Mouse (Mus musculus) cerebellum, postnatal 25 days (tissue): Measurements from ENCODE around the gene Ube2h.
"Not testable (repeated sequence)": the region's sequence is repeated elsewhere in the genome, so short reads cannot be mapped to it uniquely, and the experiment has no call there.

ENCODE experiments used
- DNase-seq, 2 experiments: peaks; one replicate each; pipeline ENCODE4 v3.0.0; 2021; ENCODE audit warnings: mixed read lengths in 2 of 2

Ube2h gene

DNA sequence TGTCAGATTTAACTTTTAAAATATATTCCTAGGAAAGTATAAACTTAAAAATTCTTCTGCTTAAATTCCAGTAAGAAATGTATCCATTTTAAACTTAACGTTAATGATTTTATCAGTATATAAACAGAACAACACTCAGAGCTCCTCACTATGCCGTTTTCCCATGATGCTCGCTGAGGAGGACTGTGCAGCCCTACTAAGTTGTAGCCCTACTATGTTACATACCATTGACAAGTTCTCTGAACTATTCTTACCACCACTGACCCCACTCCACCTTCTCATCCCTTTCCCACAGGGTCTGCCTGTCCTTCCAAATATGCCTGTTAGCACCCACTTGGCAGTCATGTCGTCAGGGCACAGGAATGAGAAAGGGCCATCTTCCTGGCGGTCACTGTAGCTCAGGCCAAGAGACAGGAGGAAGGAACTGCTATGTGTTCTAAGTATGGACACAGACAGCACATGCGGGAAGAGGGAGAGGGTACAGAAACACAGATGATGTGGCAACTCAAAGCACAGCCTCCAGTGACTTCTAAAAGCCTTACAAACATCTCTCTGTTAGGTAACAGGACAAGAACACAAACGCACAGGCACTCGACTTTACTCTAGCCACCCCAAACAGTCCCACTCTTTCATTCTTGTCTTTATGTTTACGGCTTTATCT, 60.9 kb downstream of the Ube2h start:
- no peak for DNase-seq

DNA sequence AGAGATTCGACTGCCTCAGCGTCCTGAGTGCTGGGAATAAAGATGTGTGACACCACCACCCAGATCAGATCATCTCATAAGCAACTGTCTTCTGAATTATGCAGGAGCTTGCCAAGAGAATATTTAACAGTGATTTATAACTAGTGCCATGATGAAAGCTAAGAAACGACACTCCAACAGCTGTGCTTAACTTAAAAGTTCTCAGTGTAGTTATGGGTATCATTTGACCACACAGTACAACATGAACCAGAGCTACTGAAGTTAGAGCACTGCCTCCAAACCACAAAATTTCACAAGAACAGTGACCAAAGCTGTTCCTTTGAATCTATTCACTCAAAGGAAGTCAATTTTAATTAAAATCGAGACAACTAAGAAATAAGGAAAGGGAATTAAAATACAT, 61.4 kb downstream of the Ube2h start:
- no peak for DNase-seq

DNA sequence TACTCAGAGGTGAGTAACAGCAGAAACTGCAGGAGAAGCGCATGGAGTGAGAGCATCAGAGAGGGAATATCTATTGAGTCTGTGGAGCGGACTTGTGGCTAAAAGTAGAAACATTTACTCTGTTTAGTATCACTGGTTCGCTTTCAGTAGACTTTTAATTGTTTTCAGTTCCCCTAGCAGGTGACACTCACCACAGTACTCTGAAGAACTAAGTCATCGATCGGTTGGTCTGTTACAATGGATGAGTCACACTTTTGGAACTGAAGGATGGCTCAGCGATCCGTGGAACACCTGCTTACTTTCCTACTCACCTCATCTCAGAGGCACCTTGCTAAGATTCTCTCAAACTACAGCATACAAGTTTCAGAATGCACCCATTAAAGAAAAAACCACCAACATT, 64.2 kb downstream of the Ube2h start:
- no peak for DNase-seq

DNA sequence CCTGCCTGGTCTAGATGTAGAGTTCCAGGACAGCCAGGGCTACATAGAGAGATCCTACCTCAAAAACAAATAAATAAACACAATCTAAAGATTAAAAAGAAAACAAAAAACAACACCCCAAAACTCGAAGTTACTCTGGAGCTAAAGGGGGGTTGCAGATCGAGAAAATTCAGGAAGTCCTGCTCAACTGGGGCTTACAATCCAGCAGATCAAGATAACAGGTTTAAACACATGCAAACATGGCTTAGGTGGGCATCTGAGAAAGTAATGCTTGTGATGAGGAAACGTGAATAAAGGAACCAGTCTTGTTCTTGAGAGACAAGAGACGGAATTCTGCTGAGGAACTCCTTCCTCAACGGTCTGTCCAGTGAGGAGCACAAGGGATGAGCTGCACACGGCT, 65.1 kb downstream of the Ube2h start:
- DNase-seq, result no peak

DNA sequence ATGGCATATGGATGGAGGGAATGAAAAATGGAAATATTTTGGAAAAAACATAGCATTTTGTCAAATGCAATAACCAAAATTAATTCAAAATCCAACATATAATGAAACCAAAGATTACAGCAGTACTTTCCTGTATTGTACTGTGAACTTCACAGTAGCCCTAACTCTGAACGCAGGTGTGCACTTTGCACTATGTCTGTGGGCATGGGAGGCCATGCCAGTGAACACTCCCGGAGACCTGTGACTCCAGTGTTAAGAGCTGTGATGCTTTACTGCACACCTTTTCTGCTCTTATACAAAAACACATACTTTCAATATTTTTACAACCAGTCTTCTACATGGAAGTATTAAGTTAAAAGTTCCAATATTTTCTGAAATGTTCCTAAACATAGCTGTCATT, 66.3 kb downstream of the Ube2h start:
- DNase-seq, result no peak

DNA sequence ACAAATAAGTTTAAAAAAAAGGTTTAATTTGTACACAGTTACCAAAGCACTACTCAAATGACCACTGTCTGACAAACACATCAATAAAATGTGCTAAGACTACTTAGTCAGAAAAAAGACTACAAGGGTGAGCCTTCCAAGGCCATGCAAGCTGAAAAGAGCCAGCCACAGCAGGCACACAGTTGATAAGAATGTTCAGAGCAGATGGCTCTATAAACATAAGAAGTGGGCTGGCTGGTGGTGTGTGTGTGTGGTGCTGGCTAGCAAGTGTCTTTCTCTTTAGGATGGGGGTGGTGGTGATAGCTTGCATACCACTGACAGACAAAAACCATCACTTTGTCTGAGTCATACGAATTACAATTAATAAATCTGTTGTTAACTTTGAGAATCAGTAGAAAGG, 67.8 kb downstream of the Ube2h start:
- no peak for DNase-seq

DNA sequence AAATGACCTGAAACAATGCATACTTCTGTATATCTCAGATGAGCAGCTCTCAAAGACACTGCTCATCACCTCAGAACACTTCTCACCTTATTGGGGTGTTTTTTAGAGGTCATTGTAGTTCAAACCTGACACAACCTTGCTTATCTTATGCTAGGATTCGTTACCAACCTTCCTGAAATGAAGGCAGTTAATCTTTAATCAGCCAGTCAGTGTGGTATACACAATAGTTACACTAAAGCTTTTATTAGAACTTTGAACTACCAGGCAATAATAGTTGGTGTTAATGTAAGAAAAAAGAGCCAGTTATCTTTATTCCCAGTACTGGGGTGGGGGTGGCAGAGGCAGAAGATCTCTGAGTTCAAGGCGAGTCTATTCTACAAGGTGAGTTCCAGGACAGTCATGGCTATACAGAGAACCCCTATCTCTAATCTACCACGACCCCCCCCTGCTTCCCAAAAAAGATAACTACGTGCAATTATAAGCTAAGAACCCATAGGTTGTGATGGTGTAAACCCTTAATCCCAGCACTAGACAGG, 72.5 kb downstream of the Ube2h start:
- DNase-seq, result no peak

DNA sequence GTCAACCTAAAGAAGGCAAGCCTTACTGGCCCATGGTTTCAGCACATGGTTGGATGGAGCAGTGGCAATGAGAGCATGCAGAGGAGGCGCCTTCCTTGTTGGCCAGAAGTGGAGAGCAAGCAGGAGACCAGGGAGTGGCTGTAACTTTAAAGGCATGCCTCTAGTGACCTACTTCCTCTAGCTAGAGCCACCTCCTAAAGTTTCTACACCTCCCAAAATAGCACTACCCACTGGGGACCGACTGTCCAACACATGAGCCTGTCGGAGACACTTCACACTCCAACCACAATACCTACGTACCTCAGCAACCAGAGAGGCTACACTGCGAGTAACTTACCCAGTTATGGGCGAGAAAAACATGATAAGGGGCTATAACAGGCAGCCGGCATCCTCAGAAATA, 74.1 kb downstream of the Ube2h start:
- DNase-seq, result no peak

DNA sequence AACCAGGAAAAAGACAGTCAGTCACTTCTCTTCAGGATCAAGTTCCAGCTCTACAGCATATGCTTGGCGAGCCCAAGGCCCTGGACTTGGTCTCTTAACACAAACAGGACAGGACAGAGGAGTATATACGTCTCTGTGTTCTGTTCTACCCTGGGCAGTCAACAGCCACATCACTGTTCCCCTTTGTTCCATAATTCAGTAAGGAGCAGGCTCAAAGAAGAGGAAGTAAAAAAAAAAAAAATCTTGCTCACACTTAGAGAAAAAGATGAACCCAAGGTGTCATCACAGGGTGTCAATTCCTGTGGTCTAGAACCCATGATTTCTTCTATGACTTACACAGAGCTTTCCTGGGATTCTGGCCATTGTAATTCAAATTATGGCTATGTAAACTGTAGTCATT, 75.4 kb downstream of the Ube2h start:
- DNase-seq, result no peak

DNA sequence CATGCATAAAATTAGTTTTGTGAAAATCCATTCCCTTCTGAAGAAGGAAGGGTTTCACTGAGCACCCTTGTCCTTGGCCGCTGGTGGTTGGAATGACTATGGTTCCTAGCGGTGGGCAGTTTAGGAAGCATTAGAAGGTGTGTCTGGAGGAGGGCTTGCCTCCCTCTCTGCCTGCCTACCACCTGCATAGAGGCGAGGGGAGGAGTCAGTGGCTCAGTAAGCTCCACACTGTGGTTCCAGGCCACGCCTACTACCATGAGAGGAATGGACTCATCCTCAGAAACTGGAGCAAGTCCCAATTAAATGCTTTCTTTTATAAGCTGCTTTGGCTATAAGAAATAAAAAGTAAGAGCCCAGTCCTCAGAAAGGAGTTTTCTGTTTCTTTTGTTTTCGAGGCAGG, 76.0 kb downstream of the Ube2h start:
- DNase-seq, result no peak

DNA sequence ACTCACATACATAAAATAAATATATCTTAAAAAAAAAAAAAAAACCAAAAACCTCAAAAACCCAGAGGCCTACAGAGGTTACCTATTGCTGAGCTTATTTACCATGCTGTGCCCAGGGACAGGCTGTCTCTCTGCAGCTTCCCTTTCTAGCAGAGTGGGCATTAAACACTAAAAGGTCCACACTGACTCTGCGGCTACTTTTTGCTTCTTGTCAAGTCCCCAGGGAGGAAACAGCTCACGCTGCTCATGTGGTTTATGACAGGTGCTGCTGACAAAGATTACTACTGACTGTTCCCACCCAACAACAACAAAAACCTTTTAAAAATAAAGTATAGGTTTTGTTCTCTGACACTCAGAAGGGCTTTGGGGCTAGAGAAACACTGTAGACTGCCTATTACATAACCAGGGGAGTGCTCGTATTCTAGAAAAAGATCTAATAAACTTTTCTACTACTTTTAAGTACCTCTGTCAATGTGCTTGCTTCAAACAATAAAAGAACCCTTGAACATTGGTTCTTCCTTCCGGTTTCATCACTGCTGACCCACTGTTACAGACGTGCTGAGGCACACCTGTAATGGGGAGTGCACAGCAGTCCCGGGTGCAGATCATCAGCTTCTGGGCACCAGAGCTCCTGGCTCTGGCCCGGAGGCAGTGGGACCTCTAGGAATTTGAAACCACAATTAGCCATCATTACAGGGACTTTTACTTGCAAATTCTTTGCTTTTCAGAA, 77.2 kb downstream of the Ube2h start:
- no peak for DNase-seq

DNA sequence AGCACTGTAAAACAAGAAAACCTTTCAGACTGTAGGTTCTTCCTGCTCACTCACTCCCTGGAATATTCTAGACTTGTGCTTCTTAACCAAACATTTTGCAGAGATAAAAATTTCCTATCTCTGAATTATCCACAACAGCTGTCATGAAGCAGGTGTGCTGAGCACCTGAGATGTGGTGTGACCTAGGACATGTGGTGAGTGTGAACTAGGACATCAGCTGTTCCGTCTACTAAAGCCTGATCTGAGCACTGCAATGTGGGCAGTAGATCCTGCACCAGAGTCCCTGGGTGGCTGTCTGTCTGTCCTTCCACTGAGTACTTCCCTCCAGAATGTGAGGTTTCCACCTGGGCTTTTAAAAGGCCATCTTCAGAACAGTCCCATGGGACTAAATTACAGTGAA, 79.6 kb downstream of the Ube2h start:
- no peak for DNase-seq

DNA sequence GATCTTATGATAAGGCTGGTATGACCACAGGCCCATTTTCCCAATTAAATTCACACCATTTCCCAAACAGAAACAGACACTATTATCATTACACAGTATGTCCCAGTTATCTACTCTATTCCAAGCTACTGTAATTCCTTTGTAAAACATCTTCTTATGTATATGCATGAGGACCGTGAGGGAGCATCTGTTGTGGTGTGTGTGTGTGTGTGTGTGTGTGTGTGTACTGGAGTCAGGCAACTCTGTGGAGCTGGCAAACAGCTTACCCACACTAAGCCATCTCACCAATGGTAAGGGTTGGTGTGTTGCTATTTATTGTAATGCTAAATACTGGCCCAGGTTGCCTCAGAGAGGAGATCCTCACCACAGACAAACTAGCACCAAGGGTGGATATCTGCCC, 82.0 kb downstream of the Ube2h start:
- no peak for DNase-seq

DNA sequence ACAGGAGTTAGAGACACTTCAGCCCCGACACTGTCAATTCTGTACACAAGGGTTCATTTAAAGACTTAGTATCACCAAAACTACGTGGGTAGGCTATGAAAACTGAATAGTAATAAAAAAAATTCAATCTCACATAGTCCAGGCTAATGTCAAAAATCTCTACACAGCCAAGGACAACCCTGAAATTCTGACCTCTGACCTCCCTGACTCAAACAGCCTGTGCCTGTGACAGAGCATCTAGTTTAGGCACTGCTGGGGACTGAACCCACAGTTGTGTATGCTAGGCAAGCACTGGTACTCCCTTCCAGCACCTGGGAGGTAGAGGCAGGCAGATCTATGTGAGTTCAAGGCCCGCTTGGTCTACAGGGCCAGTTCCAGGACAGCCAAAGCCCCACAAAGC, 86.8 kb downstream of the Ube2h start:
- DNase-seq, result no peak

DNA sequence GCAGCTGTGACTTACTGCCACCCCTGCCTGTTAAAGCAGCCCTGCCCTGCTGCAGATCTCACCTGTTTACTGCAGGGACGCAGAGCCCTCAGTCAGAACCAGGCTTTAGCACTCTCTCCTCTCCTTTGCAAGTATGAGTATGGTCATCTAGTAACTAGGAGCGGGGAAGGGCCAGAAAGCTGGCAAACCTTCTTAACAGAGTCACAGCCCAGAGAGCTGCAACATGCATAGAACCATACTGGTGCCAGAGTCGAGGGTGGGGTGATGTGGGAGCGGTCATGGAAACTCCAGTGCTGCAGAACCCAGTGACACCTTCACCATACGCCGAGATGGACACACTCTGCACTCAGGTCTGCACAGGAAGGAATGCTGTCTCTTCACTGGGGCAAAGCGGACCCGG, 91.9 kb downstream of the Ube2h start:
- DNase-seq, result no peak

DNA sequence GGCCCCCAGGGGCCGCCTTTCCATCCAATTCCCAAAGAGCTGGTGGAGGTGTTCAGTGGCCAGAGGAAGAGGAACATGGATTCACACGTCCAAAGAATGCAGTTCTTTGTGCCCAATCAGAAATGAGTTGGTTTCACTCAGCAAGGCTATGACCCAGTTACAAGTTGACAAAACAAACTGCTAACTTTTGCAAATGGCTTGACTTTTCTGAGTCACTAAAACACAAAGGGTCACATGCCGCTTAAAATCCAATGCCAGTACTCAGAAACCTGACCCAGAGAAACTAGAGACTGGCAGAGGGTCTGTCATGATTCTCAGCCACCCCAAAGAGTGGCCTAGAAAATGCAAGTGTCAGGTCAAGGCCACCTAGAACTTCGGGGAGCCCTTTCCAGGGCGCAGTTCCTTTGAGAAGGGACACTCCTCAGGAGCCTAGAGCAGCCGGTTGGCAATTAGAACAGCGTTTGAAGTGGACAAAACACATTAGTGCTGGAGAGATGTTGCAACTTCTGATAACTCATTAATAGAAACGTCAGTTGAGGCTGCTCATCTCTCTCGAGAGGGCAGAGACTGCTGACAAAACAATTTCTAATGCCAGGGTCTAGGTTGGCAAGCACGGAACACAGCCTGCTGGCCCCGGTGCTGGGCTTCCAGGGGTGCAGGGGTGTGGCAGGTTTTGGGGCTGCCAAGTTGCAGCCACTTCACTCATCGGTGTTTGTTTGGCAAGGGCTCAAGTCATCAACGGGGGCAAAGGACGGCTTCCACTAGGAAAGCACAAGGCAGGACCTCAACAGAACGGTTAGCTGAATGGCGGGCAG, 92.5 kb downstream of the Ube2h start:
- no peak for DNase-seq

DNA sequence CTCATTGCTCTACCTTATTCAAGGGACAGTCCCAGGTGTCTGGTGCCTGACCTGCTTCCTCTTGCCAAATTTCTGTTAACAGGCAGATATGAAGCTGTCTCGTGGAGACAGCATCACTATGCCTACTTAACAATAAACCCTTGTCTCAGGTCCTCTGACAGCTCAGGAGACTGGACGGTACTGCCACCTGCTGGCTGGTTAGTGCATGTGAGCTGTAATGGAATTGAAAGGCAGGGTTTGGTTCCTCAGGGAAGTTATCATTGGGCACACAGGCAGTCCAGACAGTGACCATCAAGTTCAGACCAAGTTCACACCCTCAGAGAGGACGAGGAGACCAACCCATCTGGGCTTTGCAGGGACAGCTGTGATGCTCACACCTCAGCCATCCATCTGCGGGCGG, 93.6 kb downstream of the Ube2h start:
- peak; percentile 74 to 85 for DNase-seq

DNA sequence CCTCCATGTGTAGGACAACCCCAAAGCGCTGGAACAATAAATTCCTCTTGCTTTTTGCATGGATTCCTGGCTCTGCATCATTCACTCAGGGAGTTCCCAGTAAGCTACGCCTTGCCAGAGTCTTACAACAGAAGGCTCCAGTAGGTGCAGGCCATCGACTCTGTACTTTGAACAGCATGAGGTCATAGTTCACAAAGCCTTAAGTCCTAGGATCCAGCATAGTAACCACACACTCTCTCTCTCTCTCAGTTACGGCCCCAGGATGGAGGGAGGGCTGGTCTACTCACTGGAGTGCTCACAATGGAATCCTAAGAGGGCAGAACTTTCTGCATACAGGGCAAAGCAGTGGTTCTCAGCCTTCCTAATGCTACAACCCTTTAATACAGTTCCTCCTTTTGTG, 95.5 kb downstream of the Ube2h start:
- DNase-seq, result no peak

DNA sequence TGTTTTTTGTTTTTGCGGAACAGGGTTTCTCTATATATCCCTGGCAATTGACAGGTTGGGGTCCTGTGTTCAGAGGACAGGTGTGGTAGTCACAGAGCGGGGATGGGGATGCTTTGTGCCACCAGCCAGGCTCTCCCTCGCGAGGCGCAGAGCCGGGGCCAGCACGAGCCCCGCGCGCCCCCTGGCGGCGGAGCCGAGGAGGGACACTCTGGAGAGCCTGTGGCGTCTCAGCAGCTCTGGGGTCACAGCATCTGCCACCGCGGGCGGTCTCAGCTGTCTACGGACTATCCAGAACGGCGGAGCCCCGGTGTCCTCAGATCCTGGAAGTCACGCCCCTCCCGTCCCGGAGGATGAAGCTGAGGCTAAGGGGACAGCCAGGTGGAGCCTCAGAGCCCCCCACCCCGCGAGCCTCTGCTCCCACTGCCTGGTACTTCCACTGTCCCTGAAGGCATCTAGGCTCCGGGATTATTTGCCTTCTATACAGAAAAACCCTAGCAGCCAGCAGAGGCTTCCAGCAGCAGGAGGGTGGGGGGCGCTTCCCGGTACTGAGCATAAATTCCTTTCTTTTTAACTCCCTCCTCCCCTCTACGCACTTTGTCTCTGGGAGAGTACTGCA, 98.6 kb downstream of the Ube2h start:
- peak; percentile 78 to 87 for DNase-seq

DNA sequence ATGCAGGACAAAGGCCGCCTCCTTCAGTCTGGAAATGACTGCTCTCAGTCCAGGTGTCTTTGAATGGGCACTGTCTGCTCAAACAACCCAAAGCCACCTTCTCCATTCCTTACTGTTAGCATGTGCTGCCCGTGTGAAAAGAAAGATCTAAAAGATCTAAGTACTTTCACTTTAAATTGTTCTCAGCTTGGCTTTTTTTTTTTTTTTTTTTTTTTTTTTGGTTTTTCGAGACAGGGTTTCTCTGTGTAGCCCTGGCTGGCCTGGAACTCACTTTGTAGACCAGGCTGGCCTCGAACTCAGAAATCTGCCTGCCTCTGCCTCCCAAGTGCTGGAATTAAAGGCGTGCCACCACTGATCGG, 99.2 kb downstream of the Ube2h start:
- not testable (repeated sequence) for DNase-seq

DNA sequence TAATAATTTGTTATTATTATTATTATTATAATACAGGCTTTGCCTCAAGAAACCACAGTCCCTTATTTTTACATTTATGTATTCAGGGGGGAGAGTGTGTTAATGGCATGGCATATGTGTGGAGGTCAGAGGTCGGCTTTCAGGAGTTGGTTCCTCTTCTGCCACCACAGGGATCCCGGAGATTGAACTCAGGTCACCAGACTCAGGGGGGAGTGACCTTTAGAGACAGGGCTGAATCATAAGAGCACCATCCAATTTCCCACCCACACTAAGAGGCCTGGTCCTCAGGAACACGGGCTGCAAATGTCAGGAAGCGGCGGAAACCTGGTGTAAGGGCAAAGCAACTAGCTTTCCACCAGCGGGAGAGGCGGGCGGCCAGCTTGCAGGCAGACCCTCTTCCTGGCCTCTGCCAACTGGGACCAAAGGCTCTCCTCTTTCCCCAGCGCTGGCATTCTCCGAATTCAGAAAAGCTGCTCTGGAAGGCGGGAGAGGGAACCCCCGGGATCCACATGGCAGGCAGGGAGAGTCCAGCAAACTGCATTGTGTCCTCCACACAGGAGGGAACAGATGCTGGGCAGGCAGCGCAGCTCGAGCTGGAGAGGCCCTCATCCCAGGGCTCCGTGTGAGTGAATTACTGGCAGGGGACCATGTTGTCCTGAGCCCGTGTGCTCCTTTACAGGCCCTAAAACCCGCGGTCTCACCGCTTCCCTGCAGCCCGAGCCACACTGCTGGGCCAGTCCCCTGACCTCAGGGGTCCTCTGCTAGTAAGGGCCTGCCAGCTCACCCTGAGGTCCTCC, 99.8 kb downstream of the Ube2h start:
- peak; percentile 23 to 29 for DNase-seq

DNA sequence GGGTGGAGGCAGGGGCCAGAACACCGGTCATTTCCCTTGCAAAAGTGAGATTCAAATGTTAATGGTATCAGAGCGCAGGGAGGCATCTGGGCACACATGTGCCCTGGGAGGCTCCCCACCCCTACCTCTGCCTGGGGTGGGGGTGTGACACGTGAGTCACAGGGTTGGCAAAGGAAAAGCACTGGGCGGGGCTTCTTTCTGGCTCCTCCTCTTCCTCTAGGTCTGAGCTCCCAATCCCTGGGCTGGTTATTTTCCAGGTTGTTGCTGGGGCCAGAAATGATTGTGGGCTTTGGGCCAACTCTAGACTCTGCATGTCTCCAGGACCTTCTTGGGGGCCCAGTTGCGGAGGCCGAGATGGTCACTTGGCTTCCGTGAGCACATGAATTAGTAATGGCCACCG, 108.2 kb downstream of the Ube2h start:
- no peak for DNase-seq

DNA sequence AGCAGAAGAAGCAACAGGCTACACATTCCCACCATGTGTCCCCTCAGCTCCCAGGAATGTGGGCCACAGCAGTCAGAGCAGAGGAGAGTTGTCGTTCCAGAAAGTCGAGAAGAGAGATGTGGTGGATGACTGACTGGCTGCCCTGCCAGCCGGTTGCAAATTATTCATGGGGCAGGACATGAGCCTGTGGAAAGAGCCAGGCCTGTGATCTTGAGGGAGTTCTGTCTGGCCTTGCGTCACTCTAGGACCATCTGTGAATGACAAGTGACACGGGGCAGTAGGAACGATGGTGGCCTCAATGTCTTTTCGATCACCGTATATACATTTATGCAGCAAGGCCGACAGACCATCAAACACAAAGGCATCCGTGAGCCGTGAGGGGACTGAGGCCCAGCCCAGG, 108.7 kb downstream of the Ube2h start:
- no peak for DNase-seq
